Mouse (Mus musculus) skeletal muscle tissue, adult 2 months (tissue): Measurements from ENCODE around the gene Galnt10.

Source experiments
- DNase-seq: peaks from one replicate; pipeline ENCODE4 v3.0.0-alpha.2; 2012; ENCODE audit warnings: low read depth, low spot score

Galnt10 gene

GRCm38 (mm10) chr11:57645018-57645559, at the start of gene Galnt10:
Galnt10 (plus strand) TSS chr11:57645442.
- DNase-seq: peak; percentile 79

DNA sequence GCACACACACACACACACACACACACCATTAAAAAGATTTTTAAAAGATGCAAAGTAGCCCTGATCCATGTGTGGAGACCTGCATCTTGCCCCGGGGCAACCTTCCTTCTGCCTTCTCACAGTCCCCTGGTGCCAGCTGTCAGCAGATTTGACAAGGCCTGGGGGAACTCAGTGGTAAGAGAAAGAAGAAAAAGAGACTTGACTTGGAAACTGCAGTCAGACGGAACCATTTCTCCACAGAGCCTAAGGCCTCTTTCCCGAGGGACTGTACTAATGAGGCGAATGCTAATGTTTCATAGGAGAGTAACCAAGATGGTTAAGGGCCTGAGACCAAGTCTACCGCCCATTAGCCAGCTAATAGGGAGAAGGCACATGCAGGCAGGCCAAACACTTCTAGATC, 49.3 kb upstream of the Galnt10 start:
- DNase-seq: no peak

DNA sequence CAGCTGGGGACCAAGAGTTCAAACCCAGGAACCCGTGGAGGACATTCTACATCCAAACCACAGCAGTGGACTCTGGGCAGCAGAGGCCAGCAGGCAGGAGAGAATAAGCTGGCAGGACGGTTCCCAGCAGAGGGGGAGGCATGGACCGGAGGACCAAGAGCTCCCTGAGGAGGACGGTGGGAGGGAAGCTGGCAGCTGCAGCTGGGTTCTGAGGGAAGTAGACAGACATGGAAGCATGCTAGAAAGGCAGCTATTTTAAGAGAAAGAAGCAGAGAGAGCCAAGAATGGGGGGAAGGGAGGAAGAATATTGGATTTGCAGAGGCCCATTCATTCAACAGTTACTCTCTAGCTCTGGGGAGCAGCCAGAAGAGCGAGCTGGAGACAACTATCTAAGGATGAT, 47.1 kb upstream of the Galnt10 start:
- DNase-seq: peak; percentile 21

DNA sequence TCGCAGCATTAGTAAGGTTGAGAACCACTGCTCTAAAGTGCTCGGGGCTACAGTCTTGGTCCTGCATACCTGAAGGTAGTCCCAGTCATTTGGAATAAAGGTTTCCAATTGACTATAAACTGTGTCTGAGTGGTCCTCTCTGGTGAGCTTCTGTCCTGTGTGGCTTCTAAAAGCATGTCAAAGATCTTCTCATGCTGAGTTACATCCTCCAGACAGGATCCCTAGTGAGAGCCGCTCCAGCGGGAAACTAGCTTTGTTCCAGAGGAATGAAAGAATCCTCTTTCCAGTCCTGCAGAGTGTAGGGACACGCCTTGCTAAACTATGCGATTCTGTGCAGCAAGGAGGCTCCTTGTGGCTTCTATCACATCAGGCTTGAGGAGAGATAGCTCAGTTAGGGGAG, 45.9 kb upstream of the Galnt10 start:
- DNase-seq: no peak

DNA sequence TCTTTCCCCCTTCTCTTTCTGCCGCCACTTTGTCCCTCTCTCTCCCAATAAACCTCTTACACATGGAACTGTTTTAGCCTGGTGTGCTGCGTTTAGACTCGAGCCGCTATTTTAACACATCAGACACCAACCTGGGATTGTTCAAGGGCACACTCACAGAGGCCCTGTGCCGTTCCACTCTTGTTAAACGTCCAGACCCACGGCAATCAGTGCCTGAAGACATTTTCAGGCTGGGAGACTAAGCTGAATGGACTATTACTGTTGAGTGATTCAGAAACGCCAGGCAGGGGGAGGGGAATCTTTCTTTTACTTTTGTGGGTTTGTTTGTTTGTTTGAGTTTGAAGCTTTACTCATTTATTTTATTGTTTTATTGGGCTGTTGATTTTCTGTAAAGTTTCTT, 45.1 kb upstream of the Galnt10 start:
- no peak for DNase-seq

DNA sequence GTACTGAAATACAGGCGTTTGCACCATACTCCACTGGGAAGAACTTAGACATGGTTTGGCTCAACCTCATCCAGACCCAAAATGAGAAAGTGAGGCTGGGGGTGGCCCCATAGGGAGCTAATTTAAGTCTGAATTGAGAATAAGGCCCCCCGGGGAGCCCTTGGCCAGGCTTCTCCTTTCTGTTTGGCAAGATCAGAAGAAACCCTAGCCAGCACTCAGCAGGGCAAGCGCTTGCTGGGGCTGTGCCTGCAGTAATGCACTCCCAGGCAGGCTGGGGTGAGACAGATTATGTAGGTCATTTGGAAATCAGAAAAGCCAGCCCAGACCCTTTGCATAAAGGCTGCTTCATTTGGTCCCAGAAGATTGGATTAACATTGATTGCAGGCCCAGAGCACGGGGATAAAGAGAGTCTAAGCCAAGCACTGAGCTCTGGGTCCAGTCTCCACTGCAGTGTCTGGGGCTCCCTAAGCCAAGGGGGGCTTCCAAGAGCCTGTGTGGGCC, 44.6 kb upstream of the Galnt10 start:
- peak; percentile 43 for DNase-seq

DNA sequence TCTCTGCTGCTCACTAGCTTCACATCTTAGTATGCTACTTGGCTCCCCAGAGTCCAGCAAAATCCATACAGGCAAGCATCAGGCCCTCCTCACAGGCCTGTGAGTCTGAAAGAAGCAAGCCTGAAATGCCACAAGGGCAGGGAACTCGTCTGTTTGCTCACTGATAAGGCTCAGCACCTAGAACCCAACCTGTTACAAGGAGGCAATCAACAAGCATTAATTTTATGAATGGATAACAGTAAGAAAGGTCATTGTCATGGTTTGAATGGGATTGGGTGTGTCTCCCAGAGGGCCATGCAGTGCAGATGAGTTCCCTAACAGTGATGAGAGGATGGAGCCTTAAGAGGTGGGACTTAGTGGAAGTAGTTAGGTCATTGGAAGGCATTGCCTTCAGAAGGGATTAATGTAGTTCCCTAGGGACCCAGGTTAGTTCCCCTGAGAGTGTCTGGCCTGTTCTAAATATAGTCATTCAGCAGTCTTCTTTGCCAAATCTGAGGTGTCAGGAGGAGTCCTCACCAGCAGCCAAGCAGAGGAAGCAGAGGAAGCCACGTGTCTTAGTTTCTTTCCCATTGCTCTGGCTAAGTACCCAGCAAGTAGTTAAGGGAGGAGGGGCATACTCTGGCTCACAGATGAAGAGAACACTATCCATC, 43.3 kb upstream of the Galnt10 start:
- peak; percentile 80 for DNase-seq

DNA sequence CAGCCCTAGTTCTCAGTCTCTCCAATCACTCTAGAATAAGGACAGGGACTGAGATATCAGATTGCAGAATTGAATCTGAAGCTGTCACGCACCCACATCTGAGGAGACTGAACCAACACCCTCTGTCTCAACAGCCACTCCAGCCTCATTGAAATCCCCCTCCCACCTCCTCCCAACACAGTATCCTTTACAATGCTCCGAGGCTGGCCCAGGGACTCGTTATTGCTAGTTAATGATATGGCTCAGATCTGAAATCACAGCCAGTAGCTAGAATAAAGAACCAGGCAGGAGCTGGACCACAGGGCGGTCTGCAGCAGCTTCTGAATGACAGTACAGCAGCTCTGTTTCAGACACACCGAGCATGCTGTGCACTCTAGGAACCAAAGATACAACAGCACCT, 40.2 kb upstream of the Galnt10 start:
- DNase-seq: no peak

GRCm38 (mm10) chr11:57605660-57606059, 39.6 kb upstream of the Galnt10 start:
- DNase-seq: no peak

DNA sequence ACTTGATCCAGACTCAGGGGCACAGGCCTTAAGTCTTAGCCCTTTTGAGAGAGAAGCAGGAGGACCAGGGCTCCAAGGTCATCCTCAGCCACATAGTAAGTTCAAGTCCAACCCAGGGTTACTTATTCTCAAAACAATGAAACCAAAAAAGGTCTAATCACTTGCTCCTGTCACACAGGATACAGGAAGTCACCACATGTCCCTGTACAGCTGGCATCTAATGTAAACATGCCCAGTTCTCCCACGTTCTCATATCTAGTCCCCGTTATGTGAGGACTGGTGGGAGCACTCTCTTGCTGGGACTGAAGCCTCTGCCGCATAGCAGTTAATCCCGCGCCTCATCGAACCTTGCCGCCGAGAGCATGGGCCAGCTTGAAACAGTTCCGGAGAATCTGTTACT, 30.7 kb upstream of the Galnt10 start:
- DNase-seq: no peak

DNA sequence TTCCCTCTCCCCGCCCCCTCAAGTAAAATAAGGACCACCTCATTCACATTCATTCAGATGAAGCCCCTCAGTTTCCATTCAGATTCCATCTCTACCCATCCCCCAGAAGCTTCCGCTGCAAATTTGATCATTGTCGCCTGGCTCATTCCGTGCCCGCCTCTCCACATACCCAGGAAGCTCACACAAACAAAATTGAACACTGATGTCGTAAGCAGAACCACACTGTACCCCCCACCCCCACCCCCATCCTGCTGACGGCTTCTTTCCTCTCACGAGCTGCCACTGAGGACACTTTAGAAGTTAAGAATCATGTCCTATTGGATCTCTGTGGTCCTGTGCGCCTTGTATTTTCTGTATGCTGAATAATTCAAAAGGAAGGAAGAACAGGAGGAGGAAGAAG, 30.0 kb upstream of the Galnt10 start:
- no peak for DNase-seq

DNA sequence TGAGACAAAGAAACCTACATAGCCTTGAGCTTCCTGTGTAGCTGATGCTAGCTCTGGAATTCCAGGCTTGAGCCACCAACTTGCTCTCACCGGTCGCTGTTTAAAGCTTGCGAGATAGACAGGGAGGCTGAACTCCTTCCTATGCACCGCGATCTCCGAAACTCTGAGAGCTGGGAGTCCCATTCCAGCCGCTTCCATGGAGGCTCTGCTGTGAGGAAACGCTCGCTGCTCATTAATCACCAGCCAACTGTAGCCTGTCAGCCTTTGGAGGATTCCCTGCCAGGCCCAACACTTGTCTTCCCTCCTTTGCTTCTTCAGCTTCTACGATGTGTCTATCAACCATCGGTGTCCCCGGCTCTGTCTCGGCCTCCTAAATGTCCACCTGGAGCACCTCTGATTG, 29.4 kb upstream of the Galnt10 start:
- no peak for DNase-seq

- DNase-seq: peak; percentile 51
Measured at GRCm38 (mm10) chr11:57617526-57618264, 27.5 kb upstream of the Galnt10 start.

DNA sequence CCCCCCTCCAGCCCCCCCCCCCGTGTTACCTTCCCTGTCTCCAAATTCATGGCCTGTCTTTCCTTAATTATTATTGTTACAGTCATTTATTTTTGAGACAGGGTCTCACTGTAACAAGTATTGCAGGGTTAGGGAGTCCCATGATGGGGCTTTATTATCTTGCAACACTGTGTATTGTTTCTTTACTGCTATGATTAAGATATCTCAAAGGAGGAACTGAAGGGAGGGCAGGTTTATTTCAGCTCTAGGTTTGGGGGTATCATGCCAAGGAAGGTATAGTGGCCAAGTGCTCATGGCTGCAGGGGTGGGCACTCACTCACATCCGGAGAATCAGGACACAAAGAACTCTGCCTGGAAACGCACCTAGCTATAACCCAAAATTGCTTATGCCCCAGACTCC, 23.8 kb upstream of the Galnt10 start:
- DNase-seq: no peak

- DNase-seq: no peak
Measured at GRCm38 (mm10) chr11:57621876-57622275, 23.4 kb upstream of the Galnt10 start.

DNA sequence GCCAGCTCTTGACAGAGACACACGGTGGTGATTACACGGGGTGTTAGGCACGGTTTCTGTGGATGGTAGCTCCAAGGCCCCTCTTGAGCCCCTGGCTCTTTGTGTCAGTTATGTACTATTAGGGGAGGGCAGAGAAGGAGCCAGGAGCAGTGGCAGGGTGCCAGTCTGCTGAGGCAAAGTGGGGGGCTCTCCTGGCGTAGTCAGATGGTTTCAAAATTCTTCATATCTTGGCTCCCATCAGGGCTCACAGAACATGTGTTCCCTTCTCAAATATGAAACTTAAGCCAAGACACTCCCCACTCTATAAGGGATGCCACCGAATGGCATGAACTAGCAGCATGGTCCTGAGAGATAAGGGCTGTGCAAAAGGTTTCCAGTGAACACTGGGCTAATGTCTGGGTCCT, 20.8 kb upstream of the Galnt10 start:
- DNase-seq: no peak

DNA sequence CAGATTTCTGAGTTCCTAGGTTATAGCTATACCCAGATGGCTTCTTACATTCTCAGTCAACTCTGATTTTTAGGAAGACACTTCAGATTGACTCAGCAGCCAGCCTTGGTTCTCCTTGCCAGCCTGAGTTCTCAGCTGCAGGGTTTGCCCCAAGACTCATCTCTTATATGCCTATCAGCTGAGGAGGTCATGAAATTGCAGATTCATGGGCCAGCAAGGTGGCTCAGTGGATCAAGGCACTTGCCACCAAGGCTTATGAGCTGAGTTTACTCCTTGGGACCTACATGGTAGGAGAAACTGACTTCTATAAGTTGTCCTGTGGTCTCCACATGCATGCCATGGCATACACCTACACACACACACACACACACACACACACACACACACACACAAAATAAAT, 19.8 kb upstream of the Galnt10 start:
- DNase-seq: no peak

DNA sequence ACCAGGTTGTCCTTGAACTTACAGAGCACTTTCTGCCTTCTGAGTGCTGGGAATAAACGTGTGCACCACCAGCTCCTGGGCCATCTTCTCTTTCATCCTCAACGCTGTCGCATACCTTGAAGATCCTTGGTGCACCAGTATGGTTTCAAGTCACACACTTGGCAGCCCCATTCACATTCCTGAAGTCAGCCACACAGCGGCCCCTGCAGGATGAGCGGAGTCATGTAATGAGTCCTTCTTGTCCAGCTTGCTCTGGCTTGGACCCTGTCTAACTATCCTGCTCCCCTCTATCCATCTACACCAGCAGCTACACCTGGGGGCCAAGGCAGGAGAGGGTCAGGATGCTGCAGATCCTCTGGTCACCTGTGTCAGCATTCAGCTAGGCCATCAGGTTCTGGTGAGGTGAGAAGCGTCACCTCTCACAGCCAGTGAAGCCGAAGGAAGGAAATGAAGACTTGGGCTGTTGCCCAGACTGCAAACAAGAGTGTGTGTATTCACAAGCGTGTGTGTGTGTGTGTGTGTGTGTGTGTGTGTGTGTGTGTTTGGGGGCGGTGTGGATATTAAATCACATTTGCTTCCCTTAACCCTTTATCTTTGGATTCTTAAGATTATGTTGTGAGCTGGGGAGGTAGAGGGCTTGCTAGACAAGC, 18.0 kb upstream of the Galnt10 start:
- peak; percentile 38 for DNase-seq

- no peak for DNase-seq
Measured at GRCm38 (mm10) chr11:57631805-57632485, 13.3 kb upstream of the Galnt10 start.

GRCm38 (mm10) chr11:57633006-57633405, 12.2 kb upstream of the Galnt10 start:
- no peak for DNase-seq

DNA sequence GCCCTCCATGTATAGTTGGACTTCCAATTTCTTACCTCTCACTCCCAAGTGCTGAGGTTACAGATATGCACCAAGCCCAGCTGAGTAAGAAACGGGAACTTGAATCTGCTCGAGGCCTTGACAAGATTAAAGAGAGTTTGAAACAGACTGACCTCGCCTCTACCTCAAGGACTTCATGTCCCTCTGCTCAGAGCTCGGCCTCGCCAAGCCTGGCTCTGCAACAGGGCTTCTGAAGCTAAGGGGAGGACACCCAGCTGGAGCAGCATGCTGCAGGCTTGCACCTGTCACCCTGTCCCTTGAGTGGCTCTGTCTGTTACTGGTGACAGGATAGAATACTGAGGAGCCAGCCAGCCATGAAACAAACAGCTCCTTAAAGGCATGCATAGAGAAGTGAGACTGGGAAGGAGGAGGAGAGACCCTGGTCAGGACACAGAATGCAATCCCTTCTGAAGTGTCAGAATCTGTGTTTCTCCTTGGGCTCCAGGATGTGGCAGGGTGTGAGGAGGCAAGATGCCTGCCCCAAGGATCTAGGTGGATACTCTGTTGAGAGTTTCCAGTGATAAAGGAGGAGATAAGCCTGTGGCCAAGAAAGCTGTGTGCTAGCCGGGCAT, 11.2 kb upstream of the Galnt10 start:
- peak; percentile 57 for DNase-seq
